Mouse (Mus musculus) embryonic facial prominence, embryonic 11.5 days (tissue): ENCODE data around the gene Gm40193. TPM values are rescaled to one million over a fixed set of nuclear protein-coding genes. Genes with fewer than 3 reads are reported as not detected.

Source experiments
- ATAC-seq: fragments of 200-750 bp; cut with Nextera tagmentation; replicated peaks from 2 replicates; pipeline ENCODE4 v1.8.0; 2017; ENCODE audit warnings: low read depth; ENCODE audit not compliant: insufficient number of reproducible peaks, low FRiP score, low TSS enrichment
- DNase-seq: peaks from one replicate; pipeline ENCODE4 v3.0.0-alpha.2; 2015; ENCODE audit warnings: low spot score
- H3K27ac ChIP-seq: fragments of 300-500 bp; sonication (generic); replicated peaks from 2 replicates; pipeline ENCODE4 v1.5.1; 2014; ENCODE audit warnings: mild to moderate bottlenecking, low read depth, low read length, control low read depth
- H3K27me3 ChIP-seq: fragments of 300-500 bp; sonication (generic); 2 replicates; pipeline ENCODE4 v1.6.1; 2014; ENCODE audit warnings: mild to moderate bottlenecking, low read length, moderate library complexity, mixed read lengths; ENCODE audit not compliant: control insufficient read depth, insufficient read depth
- H3K36me3 ChIP-seq: fragments of 300-500 bp; sonication (generic); replicated peaks from 2 replicates; pipeline ENCODE4 v1.6.1; 2014; ENCODE audit warnings: low read depth, mild to moderate bottlenecking, low read length, moderate library complexity, mixed read lengths; ENCODE audit not compliant: control insufficient read depth, insufficient read depth
- H3K4me1 ChIP-seq: fragments of 300-500 bp; sonication (generic); 2 replicates; pipeline ENCODE4 v1.6.1; 2014; ENCODE audit warnings: low read length, mixed read lengths; ENCODE audit not compliant: control insufficient read depth, insufficient read depth
- H3K4me2 ChIP-seq: fragments of 300-500 bp; sonication (generic); 2 replicates; pipeline ENCODE4 v1.6.1; 2014; ENCODE audit warnings: low read depth, mild to moderate bottlenecking, control low read depth, low read length, moderate library complexity
- H3K4me3 ChIP-seq: fragments of 300-500 bp; sonication (generic); 2 replicates; pipeline ENCODE4 v1.5.1; 2014; ENCODE audit warnings: low read depth, low read length, control low read depth
- H3K9ac ChIP-seq: fragments of 300-500 bp; sonication (generic); replicated peaks from 2 replicates; pipeline ENCODE4 v1.6.1; 2014; ENCODE audit warnings: mild to moderate bottlenecking, control low read depth, low read length
- H3K9me3 ChIP-seq: fragments of 300-500 bp; sonication (generic); replicated peaks from 2 replicates; pipeline ENCODE4 v1.6.1; 2016; ENCODE audit warnings: mild to moderate bottlenecking, low read length, inconsistent platforms, mixed read lengths; ENCODE audit not compliant: control insufficient read depth
- WGBS: fragments of 180-500 bp; shearing (Covaris S2); extraction: QIAGEN DNeasy Blood & Tissue Kit; methylation state at CpG from one replicate; pipeline ENCODE4 v1.1.7; 2014; 5-methylcytosine and 5-hydroxymethylcytosine counted together
- polyA plus RNA-seq: library from polyadenylated mRNA; unstranded; fragments of >200 nt; fragmentation: Nextera tagmentation; extraction: Ambion mirVana; gene quantifications from 2 replicates; pipeline ENCODE4 v1.2.1, GENCODE M21; 2014

Gm40193 gene
- polyA plus RNA-seq, 1 experiment from 2014 or later: not detected

- Histone ChIP-seq H3K27ac (no peak overlapping the region), H3K9me3 (no peaks in the 10 kb centered on the region), H3K4me2 (no peak overlapping the region), H3K4me1 (0 out of 2 replicates have a peak, but pooled peaks cover 2% of the 10 kb centered on the region), H3K36me3 (no peaks in the 10 kb centered on the region), H3K4me3 (no peak overlapping the region), H3K9ac (no peak overlapping the region), H3K27me3 (no peaks in the 10 kb centered on the region)
- ATAC-seq (no peak), DNase-seq (no peak)
- WGBS: 89% methylated on average over 7 of the region's 7 CpGs
Observed at GRCm38 (mm10) chr11:70511825-70512224, 20.9 kb downstream of the Gm40193 start.

- Histone ChIP-seq H3K36me3 (no peaks in the 10 kb centered on the region), H3K27ac (no peak overlapping the region), H3K4me2 (no peak overlapping the region), H3K9ac (no peak overlapping the region), H3K27me3 (no peaks in the 10 kb centered on the region), H3K9me3 (no peaks in the 10 kb centered on the region), H3K4me1 (0 out of 2 replicates have a peak, but pooled peaks cover 2% of the 10 kb centered on the region), H3K4me3 (no peak overlapping the region)
- DNase-seq (no peak), ATAC-seq (no peak)
- 69% methylated on average over 2 of the region's 2 CpGs for WGBS
Observed at GRCm38 (mm10) chr11:70511242-70511641, 21.5 kb downstream of the Gm40193 start.

GRCm38 (mm10) chr11:70509753-70510564 is 22.8 kb downstream of the Gm40193 start:
- Histone ChIP-seq H3K27ac (no peak overlapping the region), H3K4me2 (peak overlapping the region; percentile 16; the same call in 1 of the 2 replicates), H3K4me3 (no peak overlapping the region), H3K9me3 (no peaks in the 10 kb centered on the region), H3K9ac (no peak overlapping the region), H3K4me1 (0 out of 2 replicates have a peak, but pooled peaks cover 2% of the 10 kb centered on the region), H3K36me3 (no peaks in the 10 kb centered on the region), H3K27me3 (no peaks in the 10 kb centered on the region)
- ATAC-seq (0 out of 2 replicates have a peak, but pooled peaks have one; percentile 44), DNase-seq (peak; percentile 72)
- 10% methylated on average over 19 of the region's 19 CpGs for WGBS

- Histone ChIP-seq H3K4me2 (no peak overlapping the region), H3K27ac (no peak overlapping the region), H3K4me1 (0 out of 2 replicates have a peak, but pooled peaks cover 2% of the 10 kb centered on the region), H3K4me3 (no peak overlapping the region), H3K27me3 (no peaks in the 10 kb centered on the region), H3K9ac (no peak overlapping the region), H3K9me3 (no peaks in the 10 kb centered on the region), H3K36me3 (no peaks in the 10 kb centered on the region)
- ATAC-seq (no peak), DNase-seq (no peak)
- 71% methylated on average over 7 of the region's 7 CpGs for WGBS
Observed at GRCm38 (mm10) chr11:70506962-70507515, 25.7 kb downstream of the Gm40193 start.

GRCm38 (mm10) chr11:70506385-70506784 is 26.4 kb downstream of the Gm40193 start:
- Histone ChIP-seq H3K9ac (no peak overlapping the region), H3K27me3 (no peaks in the 10 kb centered on the region), H3K27ac (no peak overlapping the region), H3K36me3 (no peaks in the 10 kb centered on the region), H3K4me2 (no peak overlapping the region), H3K4me1 (0 out of 2 replicates have a peak, but pooled peaks cover 2% of the 10 kb centered on the region), H3K9me3 (no peaks in the 10 kb centered on the region), H3K4me3 (no peak overlapping the region)
- no peak for ATAC-seq
- peak; percentile 72 for DNase-seq
- WGBS: 30% methylated on average over 4 of the region's 4 CpGs

- H3K4me2 ChIP-seq: no peak within 1 kb of the TSS
- no peak for DNase-seq
- WGBS: 78% methylated on average over 9 of the region's 9 CpGs
- no peak within 1 kb of the TSS for H3K27ac ChIP-seq
- no peak for ATAC-seq
- H3K9ac ChIP-seq: no peak within 1 kb of the TSS
- 0 out of 2 replicates have a peak, but pooled peaks cover 2% of the 10 kb centered on the region for H3K4me1 ChIP-seq
- no peaks in the 10 kb centered on the region for H3K9me3 ChIP-seq
- H3K27me3 ChIP-seq: no peaks in the 10 kb centered on the region
- no peaks in the 10 kb centered on the region for H3K36me3 ChIP-seq
- H3K4me3 ChIP-seq: no peak within 1 kb of the TSS
Observed at GRCm38 (mm10) chr11:70504970-70505369, 27.8 kb downstream of the Gm40193 start, which contains the start of gene Tm4sf5. TSS of gene Tm4sf5 (plus strand) at chr11:70505244.

GRCm38 (mm10) chr11:70502018-70502417 is 30.7 kb downstream of the Gm40193 start:
- H3K27me3 ChIP-seq: no peaks in the 10 kb centered on the region
- H3K9ac ChIP-seq: no peak overlapping the region
- ATAC-seq (no peak), DNase-seq (no peak)
- H3K4me2 ChIP-seq: no peak overlapping the region
- H3K27ac ChIP-seq: no peak overlapping the region
- 67% methylated on average over 3 of the region's 3 CpGs for WGBS
- H3K36me3 ChIP-seq: no peaks in the 10 kb centered on the region
- H3K4me1 ChIP-seq: no peaks in the 10 kb centered on the region
- H3K4me3 ChIP-seq: no peak overlapping the region
- H3K9me3 ChIP-seq: no peaks in the 10 kb centered on the region

- Histone ChIP-seq H3K27me3 (no peaks in the 10 kb centered on the region), H3K4me3 (no peak overlapping the region), H3K4me2 (no peak overlapping the region), H3K4me1 (no peaks in the 10 kb centered on the region), H3K9me3 (no peaks in the 10 kb centered on the region), H3K36me3 (no peaks in the 10 kb centered on the region), H3K27ac (no peak overlapping the region), H3K9ac (no peak overlapping the region)
- no peak for ATAC-seq
- no peak for DNase-seq
- 94% methylated on average over 1 of the region's 1 CpGs for WGBS
Observed at GRCm38 (mm10) chr11:70500476-70500812, 32.3 kb downstream of the Gm40193 start.
